ENCODE assay signal across 34 mouse cellular contexts in genomic region chr4:125134192-125134591, GRCm38 (mm10). TPM values are rescaled to one million over a fixed set of nuclear protein-coding genes. Genes with fewer than 3 reads are reported as not detected.
DNase-seq lines count a peak whose midpoint lies in the region; ATAC-seq and TF ChIP-seq lines count a peak whose summit lies in the region.
"Had no signal": no experiment of that assay in that cellular context is flagged by ENCODE, and none has a peak within 500 bp of the region (broad histone marks: within the 10 kb centered on the region; RNA-seq: fewer than 3 reads in every experiment).

No protein-coding gene starts in this region.

- H3K36me3 ChIP-seq in ES-Bruce4 (ENCODE audit: control insufficient read depth, insufficient read depth, low read length, poor library complexity, severe bottlenecking), result no peaks in the 10 kb centered on the region
- no peaks in the 10 kb centered on the region; the same call in 1 of the 2 replicates for H3K36me3 ChIP-seq in ES-E14 (ENCODE audit: control insufficient read depth, insufficient read depth, low read length, poor library complexity, severe bottlenecking)
- no peaks in the 10 kb centered on the region for H3K36me3 ChIP-seq in liver, embryonic 11.5 days (ENCODE audit: control insufficient read depth, insufficient read depth, low read length)
- H3K36me3 ChIP-seq: embryonic facial prominence, embryonic 10.5 days; embryonic facial prominence, embryonic 13.5 days; forebrain, embryonic 10.5 days; G1E; heart, embryonic 13.5 days had no signal

- 79% methylated on average over 4 of the region's 4 CpGs for WGBS in liver, embryonic 11.5 days

- H3K4me2 ChIP-seq in liver, embryonic 11.5 days, result no peak overlapping the region
- H3K4me2 ChIP-seq: embryonic facial prominence, embryonic 13.5 days; forebrain, embryonic 13.5 days; heart, embryonic 13.5 days; hindbrain, embryonic 14.5 days had no signal

- H3K9ac ChIP-seq in ES-Bruce4 (ENCODE audit: low read depth, poor library complexity, severe bottlenecking) (no peak overlapping the region), ES-E14 (ENCODE audit: insufficient read depth, low read depth, low read length, poor library complexity, severe bottlenecking) (peak overlapping the region; percentile 6; the same call in 1 of the 2 replicates)
- no peak overlapping the region for H3K9ac ChIP-seq in liver, embryonic 11.5 days (ENCODE audit: low read depth, low read length)
- H3K9ac ChIP-seq: embryonic facial prominence, embryonic 13.5 days; forebrain, embryonic 13.5 days; heart, embryonic 13.5 days; hindbrain, embryonic 14.5 days had no signal

- H3K4me3 ChIP-seq in ES-Bruce4 (ENCODE audit: low read depth, low read length) (no peak overlapping the region), ES-E14 (ENCODE audit: insufficient read depth in 1 of 2, low read depth in 1 of 2, low read length in 2 of 2, poor library complexity in 1 of 2, severe bottlenecking in 1 of 2) (no peak overlapping the region)
- H3K4me3 ChIP-seq in embryonic fibroblast, embryonic 13.5 days (ENCODE audit: insufficient read depth, low read length), result no peak overlapping the region
- H3K4me3 ChIP-seq in liver, embryonic 11.5 days (ENCODE audit: low read depth, low read length), result no peak overlapping the region
- H3K4me3 ChIP-seq: embryonic facial prominence, embryonic 10.5 days; embryonic facial prominence, embryonic 13.5 days; forebrain, embryonic 10.5 days; forebrain, embryonic 13.5 days; gastrocnemius, adult 2 months; heart, embryonic 13.5 days had no signal

- DNase-seq in ES-E14 (ENCODE audit: low read depth, low spot score), result no peak
- DNase-seq in liver, embryonic 11.5 days (ENCODE audit: low spot score), result no peak
- DNase-seq in c-Kit-positive CD71-positive TER-119-positive erythroid progenitor cells, embryonic 14.5 days (ENCODE audit: low spot score), result no peak
- DNase-seq: adrenal gland, adult 8-10 months; adrenal gland, postnatal 36 days; B cell, adult 2 months; cerebellum, adult 11-12 months; cerebellum, adult 8-10 months; cerebellum, postnatal 10 days; cerebellum, postnatal 36 days; embryo, embryonic 11 days; gastrocnemius, adult 2 months; gastrocnemius, postnatal 14 days; heart, adult 11 months; heart, postnatal 14 days; heart, postnatal 4 days; kidney, adult 18-20 months had no signal

- in situ Hi-C loops in ES-E14 (cut with MboI; ENCODE audit: low sequenced_read_pairs in 2 of 2, unreplicated experiment in 2 of 2), result no loop called here

- peak; percentile 88 for TF ChIP-seq EP300 in ES-Bruce4 (IDR thresholded peaks at IDR 0.05; ENCODE audit: insufficient read depth, low read depth, low read length)

- H3K4me1 ChIP-seq in ES-Bruce4 (ENCODE audit: control insufficient read depth, insufficient read depth, low read length), result peaks cover 9% of the 10 kb centered on the region
- H3K4me1 ChIP-seq in ES-E14 (ENCODE audit: control insufficient read depth in 2 of 2, insufficient read depth in 2 of 2, low read length in 2 of 2, poor library complexity in 1 of 2), result peaks cover 11 to 20% of the 10 kb centered on the region in 2 experiments; a peak in 3 of 4 replicates
- peaks cover 5% of the 10 kb centered on the region; the same call in 1 of the 2 replicates for H3K4me1 ChIP-seq in embryonic fibroblast, embryonic 13.5 days (ENCODE audit: control insufficient read depth, insufficient read depth, low read length)
- H3K4me1 ChIP-seq in liver, embryonic 11.5 days (replicated peaks; ENCODE audit: control insufficient read depth, insufficient read depth, low read length), result no peaks in the 10 kb centered on the region
- H3K4me1 ChIP-seq: embryonic facial prominence, embryonic 13.5 days; forebrain, embryonic 13.5 days had no signal

- H3K27me3 ChIP-seq in ES-Bruce4 (ENCODE audit: control insufficient read depth, insufficient read depth, low read length, poor library complexity, severe bottlenecking), result no peaks in the 10 kb centered on the region
- H3K27me3 ChIP-seq in liver, embryonic 11.5 days (replicated peaks; ENCODE audit: control insufficient read depth, insufficient read depth, low read length), result no peaks in the 10 kb centered on the region
- H3K27me3 ChIP-seq: CH12.LX; embryonic facial prominence, embryonic 13.5 days; forebrain, embryonic 13.5 days; Patski had no signal

- H3K27ac ChIP-seq in ES-Bruce4 (ENCODE audit: insufficient read depth, low read length) (peak overlapping the region; percentile 90), ES-E14 (ENCODE audit: insufficient read depth, low read depth, low read length, poor library complexity, severe bottlenecking) (peak overlapping the region; percentile 88; the same call in 1 of the 2 replicates)
- H3K27ac ChIP-seq in embryonic fibroblast, embryonic 13.5 days (ENCODE audit: insufficient read depth, low read length), result peak overlapping the region; percentile 23; the same call in 1 of the 2 replicates
- no peak overlapping the region for H3K27ac ChIP-seq in liver, embryonic 11.5 days (ENCODE audit: low read depth, low read length)
- H3K27ac ChIP-seq: embryonic facial prominence, embryonic 10.5 days; embryonic facial prominence, embryonic 13.5 days; forebrain, embryonic 10.5 days; forebrain, embryonic 13.5 days; gastrocnemius, adult 2 months; heart, embryonic 13.5 days; hindbrain, embryonic 14.5 days; hindbrain, postnatal 0 days had no signal

- no peak for TF ChIP-seq POLR2A in ES-Bruce4 (IDR thresholded peaks at IDR 0.05; ENCODE audit: insufficient read depth, low read length)
- no peak for TF ChIP-seq POLR2A in embryonic fibroblast, embryonic 13.5 days (IDR thresholded peaks at IDR 0.05; ENCODE audit: low read depth, low read length)

- no peak for TF ChIP-seq CTCF in ES-Bruce4 (IDR thresholded peaks at IDR 0.05; ENCODE audit: low read depth, low read length)
- no peak for TF ChIP-seq CTCF in embryonic fibroblast, embryonic 13.5 days (IDR thresholded peaks at IDR 0.05; ENCODE audit: borderline replicate concordance, insufficient read depth, low read length)

- ATAC-seq in cerebellum, adult (ENCODE audit: insufficient number of reproducible peaks, low FRiP score, low TSS enrichment), result no peak
- ATAC-seq in liver, embryonic 11.5 days (replicated peaks; ENCODE audit: low FRiP score), result no peak
- ATAC-seq: activated CD4-positive, CD25-positive, alpha-beta regulatory T cell, adult 4 months; forebrain, embryonic 13.5 days; forebrain, embryonic 16.5 days; hindbrain, postnatal 0 days; inflammation-experienced regulatory T-cells, adult 6 months; intestine, embryonic 16.5 days; Patski had no signal

- H3K9me3 ChIP-seq in ES-Bruce4 (replicated peaks; ENCODE audit: control insufficient read depth, insufficient read depth, low read length, poor library complexity, severe bottlenecking) (no peaks in the 10 kb centered on the region), ES-E14 (ENCODE audit: control insufficient read depth, insufficient read depth, low read depth, low read length) (no peaks in the 10 kb centered on the region; the same call in 1 of the 2 replicates)
- H3K9me3 ChIP-seq in liver, embryonic 11.5 days (ENCODE audit: control insufficient read depth, low read length), result no peaks in the 10 kb centered on the region
- H3K9me3 ChIP-seq: embryonic facial prominence, embryonic 10.5 days; embryonic facial prominence, embryonic 13.5 days; forebrain, embryonic 10.5 days; forebrain, embryonic 13.5 days; G1E; heart, embryonic 13.5 days had no signal

TF ChIP-seq in ES-E14, 5 proteins besides CTCF, POLR2A, EP300 and RAD21:
- TF ChIP-seq ZC3H11A (IDR thresholded peaks at IDR 0.05; ENCODE audit: borderline replicate concordance, low read depth, low read length) (no peak), MAFK (IDR thresholded peaks at IDR 0.05; ENCODE audit: insufficient read depth, low read depth, low read length) (no peak), ZNF384 (IDR thresholded peaks at IDR 0.05; ENCODE audit: low read depth, low read length) (no peak), HCFC1 (IDR thresholded peaks at IDR 0.05; ENCODE audit: borderline replicate concordance, insufficient read depth, low read length) (no peak), CHD2 (IDR thresholded peaks at IDR 0.05; ENCODE audit: low read depth, low read length) (no peak)
TF ChIP-seq in ES-E14: peak in this region for 0.

RNA-seq across cellular contexts. Expression of gene Zc3h12a, which starts 6.6 kb away (rescaled TPM):
- polyA plus RNA-seq in ES-Bruce4 (2011; ENCODE audit: insufficient read depth, insufficient read length, low read depth, missing spikeins), result 3.6 and 4.7 TPM in 2 replicates
- 4.9 and 10.4 TPM in 2 replicates for total RNA-seq in ES-E14 (2012; rRNA removed)
- polyA plus RNA-seq in embryonic fibroblast, embryonic 13.5 days (2011; ENCODE audit: insufficient read length, low read depth, missing spikeins), result 6.0 and 8.9 TPM in 2 replicates
- polyA plus RNA-seq in liver, embryonic 11.5 days (2014; fragmentation: Nextera tagmentation; extraction: Ambion mirVana), result 1.0 and 1.3 TPM in 2 replicates
- total RNA-seq: hindbrain, postnatal 0 days had no signal

RNA-seq across cellular contexts. Expression of gene Meaf6, which starts 49.3 kb away (rescaled TPM):
- 35.2 and 39.6 TPM in 2 replicates for polyA plus RNA-seq in ES-Bruce4 (2011; ENCODE audit: insufficient read depth, insufficient read length, low read depth, missing spikeins)
- 20.6 and 25.0 TPM in 2 replicates for total RNA-seq in ES-E14 (2012; rRNA removed)
- polyA plus RNA-seq in embryonic fibroblast, embryonic 13.5 days (2011; ENCODE audit: insufficient read length, low read depth, missing spikeins), result 21.8 and 35.7 TPM in 2 replicates
- polyA plus RNA-seq in liver, embryonic 11.5 days (2014; fragmentation: Nextera tagmentation; extraction: Ambion mirVana), result 53.6 and 54.2 TPM in 2 replicates
